Comparison of ENCODE assay signal across 31 mouse cellular contexts in the genomic region with DNA sequence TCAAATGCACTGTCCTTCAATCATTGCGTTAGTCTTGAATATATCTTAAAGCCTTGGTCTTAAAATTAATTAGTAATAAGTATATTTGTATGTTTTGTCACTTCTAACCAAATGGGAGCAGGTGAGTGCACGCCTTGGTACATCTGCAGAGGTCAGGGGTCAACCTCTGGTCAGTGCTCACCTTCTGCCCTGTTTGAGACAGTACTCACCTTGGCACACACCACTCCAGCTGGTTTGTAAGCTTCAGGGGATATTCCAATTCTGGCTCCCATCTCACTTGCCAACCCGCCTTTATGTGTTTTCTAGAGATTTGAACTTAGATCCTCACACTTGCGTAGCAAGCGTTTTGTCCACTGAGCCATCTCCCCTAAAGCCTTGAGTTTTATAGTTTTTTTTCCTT.
"Had no signal": no experiment of that assay in that cellular context is flagged by ENCODE, and none has a peak within 500 bp of the region (broad histone marks: within the 10 kb centered on the region; RNA-seq: fewer than 3 reads in every experiment).

No protein-coding gene starts in this region.

- ATAC-seq: hindbrain, embryonic 16.5 days; hindbrain, postnatal 0 days; inflammation-experienced regulatory T-cells, adult 6 months; intestine, postnatal 0 days had no signal

- H3K36me3 ChIP-seq: heart, embryonic 10.5 days; heart, embryonic 12.5 days; heart, embryonic 15.5 days; hindbrain, embryonic 10.5 days; hindbrain, embryonic 12.5 days; hindbrain, embryonic 13.5 days; hindbrain, embryonic 15.5 days; intestine, embryonic 15.5 days had no signal

- H3K9me3 ChIP-seq: heart, embryonic 10.5 days; heart, embryonic 12.5 days; heart, embryonic 13.5 days; heart, embryonic 15.5 days; hindbrain, embryonic 10.5 days; hindbrain, embryonic 12.5 days; hindbrain, embryonic 13.5 days; hindbrain, embryonic 15.5 days; intestine, embryonic 15.5 days had no signal

- H3K9ac ChIP-seq: heart, embryonic 12.5 days; heart, embryonic 13.5 days; heart, embryonic 15.5 days; hindbrain, embryonic 12.5 days; hindbrain, embryonic 13.5 days; hindbrain, embryonic 14.5 days; hindbrain, embryonic 15.5 days; intestine, embryonic 15.5 days had no signal

- H3K4me3 ChIP-seq: heart, embryonic 10.5 days; heart, embryonic 12.5 days; heart, embryonic 13.5 days; heart, embryonic 15.5 days; hindbrain, embryonic 10.5 days; hindbrain, embryonic 12.5 days; hindbrain, embryonic 13.5 days; hindbrain, embryonic 15.5 days; intestine, embryonic 15.5 days; layer of hippocampus, adult 2 months; left cerebral cortex, adult 2 months had no signal

- H3K27me3 ChIP-seq: heart, embryonic 12.5 days; heart, embryonic 13.5 days; heart, embryonic 15.5 days; hindbrain, embryonic 12.5 days; hindbrain, embryonic 13.5 days; hindbrain, embryonic 15.5 days; intestine, embryonic 15.5 days had no signal

- H3K4me2 ChIP-seq: heart, embryonic 11.5 days; heart, embryonic 12.5 days; heart, embryonic 13.5 days; heart, embryonic 15.5 days; hindbrain, embryonic 12.5 days; hindbrain, embryonic 13.5 days; hindbrain, embryonic 14.5 days; hindbrain, embryonic 15.5 days; intestine, embryonic 15.5 days had no signal

- H3K4me1 ChIP-seq: hindbrain, embryonic 10.5 days; hindbrain, embryonic 12.5 days; hindbrain, embryonic 13.5 days; hindbrain, embryonic 15.5 days had no signal

- DNase-seq: heart, postnatal 10 days; heart, postnatal 14 days; heart, postnatal 36 days; kidney, adult 11 months; kidney, adult 18-20 months; kidney, adult 2 months; kidney, adult 9 months; kidney, postnatal 10 days; kidney, postnatal 14 days; kidney, postnatal 25 days; kidney, postnatal 4 days; layer of hippocampus, adult 9-11 months; layer of hippocampus, postnatal 36 days had no signal

- H3K27ac ChIP-seq: heart, embryonic 10.5 days; heart, embryonic 13.5 days; heart, embryonic 15.5 days; hindbrain, embryonic 10.5 days; hindbrain, embryonic 12.5 days; hindbrain, embryonic 13.5 days; hindbrain, embryonic 14.5 days; hindbrain, embryonic 15.5 days; hindbrain, postnatal 0 days; intestine, embryonic 15.5 days; kidney, postnatal 0 days; layer of hippocampus, adult 2 months; left cerebral cortex, adult 2 months had no signal
